Mouse (Mus musculus): ENCODE measurements at regions not wholly inside any gene's neighbourhood (a gene's known extent, or its start where the extent isn't known, plus 50 kb on each side); places are given as distances from the start of the nearest gene placed in this dataset.

- DNase-seq (ENCODE audit: low read depth), result no peak
These were observed 660.5 kb upstream of the Sel1l start for GRCm38 (mm10) chr12:92509494-92509893.

GRCm38 (mm10) chr12:92508796-92509489 is 660.0 kb upstream of the Sel1l start:
- no peak for DNase-seq (ENCODE audit: low read depth)

GRCm38 (mm10) chr12:92483984-92484383 is 635.0 kb upstream of the Sel1l start:
- no peak for DNase-seq (ENCODE audit: low read depth)

GRCm38 (mm10) chr12:92474293-92475062 is 625.5 kb upstream of the Sel1l start:
- DNase-seq (ENCODE audit: low read depth), result no peak

- DNase-seq (ENCODE audit: low read depth), result no peak
These were observed 602.3 kb upstream of the Sel1l start for GRCm38 (mm10) chr12:92451110-92451818.

GRCm38 (mm10) chr12:92418458-92418857 is 569.5 kb upstream of the Sel1l start:
- no peak for DNase-seq (ENCODE audit: low read depth)

- DNase-seq (ENCODE audit: low read depth), result no peak
These were observed 556.5 kb upstream of the Sel1l start for GRCm38 (mm10) chr12:92405506-92405905.

GRCm38 (mm10) chr12:92400987-92401386 is 552.0 kb upstream of the Sel1l start:
- no peak for DNase-seq (ENCODE audit: low read depth)

GRCm38 (mm10) chr12:92386195-92386594 is 537.2 kb upstream of the Sel1l start:
- DNase-seq (ENCODE audit: low read depth), result no peak

GRCm38 (mm10) chr12:92384266-92384937 is 535.4 kb upstream of the Sel1l start:
- DNase-seq (ENCODE audit: low read depth), result no peak

GRCm38 (mm10) chr12:92379130-92379529 is 530.2 kb upstream of the Sel1l start:
- DNase-seq (ENCODE audit: low read depth), result no peak

GRCm38 (mm10) chr12:92365926-92366325 is 517.0 kb upstream of the Sel1l start:
- no peak for DNase-seq (ENCODE audit: low read depth)

- DNase-seq (ENCODE audit: low read depth), result no peak
These were observed 504.7 kb upstream of the Sel1l start for GRCm38 (mm10) chr12:92353386-92354257.

GRCm38 (mm10) chr12:92318241-92318640 is 469.3 kb upstream of the Sel1l start:
- peak; percentile 75 for DNase-seq (ENCODE audit: low read depth)

- DNase-seq (ENCODE audit: low read depth), result no peak
These were observed 468.7 kb upstream of the Sel1l start for GRCm38 (mm10) chr12:92317609-92318008.

- DNase-seq (ENCODE audit: low read depth), result no peak
These were observed 467.3 kb upstream of the Sel1l start for GRCm38 (mm10) chr12:92316285-92316684.

GRCm38 (mm10) chr12:92315820-92316219 is 466.9 kb upstream of the Sel1l start:
- no peak for DNase-seq (ENCODE audit: low read depth)

- DNase-seq (ENCODE audit: low read depth), result peak; percentile 10
These were observed 454.1 kb upstream of the Sel1l start for GRCm38 (mm10) chr12:92302951-92303591.

- DNase-seq (ENCODE audit: low read depth), result no peak
These were observed 445.9 kb upstream of the Sel1l start for GRCm38 (mm10) chr12:92294887-92295286.

GRCm38 (mm10) chr12:92293341-92293720 is 444.4 kb upstream of the Sel1l start:
- DNase-seq (ENCODE audit: low read depth), result no peak

Measured in fibroblast of lung, adult 2 months (primary cell).